Mouse (Mus musculus) limb, embryonic 15.5 days (tissue): ENCODE results near the gene Nfyc. TPM values are rescaled to one million over a fixed set of nuclear protein-coding genes. Genes with fewer than 3 reads are reported as not detected.
A peak's percentile ranks its signal among the peaks of the same experiment; 100 is the strongest.

Source experiments
- ATAC-seq: fragments of 200-750 bp; cut with Nextera tagmentation; 2 replicates; pipeline ENCODE4 v1.8.0; 2017; ENCODE audit warnings: low read depth, moderate TSS enrichment; ENCODE audit not compliant: insufficient number of reproducible peaks, low FRiP score, low TSS enrichment
- H3K27ac ChIP-seq: fragments of 300-500 bp; sonication (generic); 2 replicates; pipeline ENCODE4 v1.5.1; 2015; ENCODE audit warnings: moderate library complexity, mild to moderate bottlenecking, inconsistent platforms
- H3K27me3 ChIP-seq: fragments of 300-500 bp; sonication (generic); 2 replicates; pipeline ENCODE4 v1.6.1; 2015; ENCODE audit warnings: inconsistent platforms
- H3K36me3 ChIP-seq: fragments of 300-500 bp; sonication (generic); 2 replicates; pipeline ENCODE4 v1.6.1; 2015; ENCODE audit warnings: inconsistent platforms
- H3K4me1 ChIP-seq: fragments of 300-500 bp; sonication (generic); 2 replicates; pipeline ENCODE4 v1.6.1; 2015; ENCODE audit warnings: inconsistent platforms
- H3K4me2 ChIP-seq: fragments of 300-500 bp; sonication (generic); 2 replicates; pipeline ENCODE4 v1.6.1; 2015; ENCODE audit warnings: mild to moderate bottlenecking, inconsistent platforms
- H3K4me3 ChIP-seq: fragments of 300-500 bp; sonication (generic); 2 replicates; pipeline ENCODE4 v1.5.1; 2015; ENCODE audit warnings: mild to moderate bottlenecking, inconsistent platforms
- H3K9ac ChIP-seq: fragments of 300-500 bp; sonication (generic); 2 replicates; pipeline ENCODE4 v1.6.1; 2015; ENCODE audit warnings: inconsistent platforms
- H3K9me3 ChIP-seq: fragments of 300-500 bp; sonication (generic); 2 replicates; pipeline ENCODE4 v1.6.1; 2016; ENCODE audit warnings: inconsistent platforms
- WGBS: fragments of 180-500 bp; shearing (Covaris S2); methylation state at CpG from one replicate; pipeline ENCODE4 v1.1.7; 2015; 5-methylcytosine and 5-hydroxymethylcytosine counted together
- polyA plus RNA-seq: library from polyadenylated mRNA; unstranded; fragments of >200 nt; fragmentation: Nextera tagmentation; extraction: Ambion mirVana; gene quantifications from 2 replicates; pipeline ENCODE4 v1.2.1, GENCODE M21; 2015

Nfyc gene
- polyA plus RNA-seq, 1 experiment from 2014 or later = 92.8 TPM

DNA sequence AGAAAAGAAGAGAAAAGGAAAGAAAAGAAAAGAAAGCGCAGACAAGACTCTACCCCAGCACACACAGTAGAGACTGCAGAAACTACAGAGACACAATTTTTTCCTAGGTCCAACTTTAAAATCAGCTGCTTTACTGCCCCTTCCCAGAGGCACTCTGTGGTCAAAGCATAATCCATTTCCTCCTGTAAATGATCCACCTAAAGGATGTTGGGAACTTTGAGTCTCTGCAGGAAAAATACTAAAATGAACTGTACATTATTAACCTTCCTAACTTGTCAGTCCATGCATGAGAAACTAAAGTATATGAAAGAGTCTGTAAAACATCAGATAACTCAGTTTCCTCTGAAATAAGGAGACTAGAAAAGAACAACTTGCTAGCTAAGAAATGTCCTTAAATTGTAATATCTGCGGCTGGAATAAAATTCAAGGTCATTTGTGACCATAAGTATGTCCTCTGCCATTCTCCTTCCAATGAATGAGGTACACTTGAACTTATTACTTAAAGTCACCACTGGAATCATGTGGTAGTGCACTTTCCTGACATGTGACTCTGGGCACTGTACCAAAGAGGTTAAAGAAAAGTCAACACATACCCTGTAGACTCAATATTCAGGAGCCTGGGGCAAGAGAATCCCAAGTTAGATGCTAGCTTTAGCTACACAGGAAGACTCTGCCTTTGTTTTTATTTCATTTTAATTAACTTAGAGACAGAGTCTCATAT is 9.0 kb downstream of the Nfyc start:
- H3K4me1 ChIP-seq = peaks cover 21% of the 10 kb centered on the region
- no peak overlapping the region for H3K4me3 ChIP-seq
- no peak for ATAC-seq
- no peak overlapping the region for H3K9ac ChIP-seq
- no peaks in the 10 kb centered on the region for H3K27me3 ChIP-seq
- H3K27ac ChIP-seq = no peak overlapping the region
- 92% methylated on average over 2 of the region's 2 CpGs for WGBS
- no peaks in the 10 kb centered on the region for H3K36me3 ChIP-seq
- H3K9me3 ChIP-seq = no peaks in the 10 kb centered on the region
- no peak overlapping the region for H3K4me2 ChIP-seq

DNA sequence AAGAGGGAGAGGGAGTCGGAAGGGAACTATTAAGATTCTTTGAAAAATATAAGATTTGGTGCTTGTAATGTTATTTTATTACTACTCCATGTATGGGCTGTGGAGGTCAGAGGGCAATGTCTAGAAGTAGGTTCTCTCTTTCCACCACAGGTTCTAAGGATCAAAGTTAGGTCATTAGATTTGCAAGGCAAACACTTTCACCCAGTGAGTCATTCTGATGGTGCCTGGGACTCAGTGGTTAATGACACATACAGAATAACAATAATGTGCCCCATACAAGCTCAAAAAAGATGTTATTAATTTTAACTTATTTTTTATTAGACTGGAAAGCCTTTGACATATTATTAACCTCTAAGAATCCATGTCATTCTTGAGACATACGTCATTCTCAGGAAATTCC is 11.5 kb downstream of the Nfyc start:
- 82% methylated on average over 2 of the region's 2 CpGs for WGBS

DNA sequence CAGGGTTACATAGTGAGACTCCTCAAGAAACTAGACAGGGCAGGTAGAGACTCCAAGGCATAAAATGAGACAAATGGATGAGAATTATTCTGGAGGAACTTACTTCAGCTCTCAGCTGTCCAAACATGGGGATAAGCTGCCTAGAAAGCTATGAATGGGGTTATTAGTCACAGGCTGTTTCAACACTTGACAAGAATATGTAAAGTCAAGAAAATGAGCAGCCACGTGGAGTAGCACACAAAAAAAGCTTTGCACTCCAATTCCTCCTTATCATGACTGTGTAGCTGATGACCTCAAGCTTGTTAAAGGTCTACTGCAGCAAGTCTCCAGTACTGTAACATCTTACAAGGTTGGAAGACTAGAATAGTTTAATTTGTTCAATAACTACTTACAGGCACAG is 12.1 kb downstream of the Nfyc start:
- no peak for ATAC-seq
- Histone ChIP-seq H3K4me2 (no peak overlapping the region), H3K27ac (no peak overlapping the region), H3K4me1 (peaks cover 30% of the 10 kb centered on the region), H3K9ac (no peak overlapping the region), H3K36me3 (no peaks in the 10 kb centered on the region), H3K4me3 (no peak overlapping the region), H3K27me3 (no peaks in the 10 kb centered on the region), H3K9me3 (no peaks in the 10 kb centered on the region)
- 64% methylated on average over 1 of the region's 1 CpGs for WGBS

More for the DNA sequence above, 11.5 kb downstream of the Nfyc start:
- H3K27me3 ChIP-seq = no peaks in the 10 kb centered on the region
- H3K4me1 ChIP-seq = peaks cover 32% of the 10 kb centered on the region
- no peak for ATAC-seq
- no peak overlapping the region for H3K4me3 ChIP-seq
- no peak overlapping the region for H3K27ac ChIP-seq
- no peak overlapping the region for H3K9ac ChIP-seq
- H3K4me2 ChIP-seq = no peak overlapping the region
- H3K9me3 ChIP-seq = no peaks in the 10 kb centered on the region
- no peaks in the 10 kb centered on the region for H3K36me3 ChIP-seq

GRCm38 (mm10) chr4:120817951-120818350 is 13.4 kb downstream of the Nfyc start:
- ATAC-seq = no peak
- H3K36me3 ChIP-seq = no peaks in the 10 kb centered on the region
- H3K27ac ChIP-seq = no peak overlapping the region
- peaks cover 23% of the 10 kb centered on the region for H3K4me1 ChIP-seq
- no peak overlapping the region for H3K4me3 ChIP-seq
- WGBS = 57% methylated on average over 2 of the region's 2 CpGs
- no peaks in the 10 kb centered on the region for H3K9me3 ChIP-seq
- no peak overlapping the region for H3K9ac ChIP-seq
- H3K27me3 ChIP-seq = no peaks in the 10 kb centered on the region
- H3K4me2 ChIP-seq = no peak overlapping the region

DNA sequence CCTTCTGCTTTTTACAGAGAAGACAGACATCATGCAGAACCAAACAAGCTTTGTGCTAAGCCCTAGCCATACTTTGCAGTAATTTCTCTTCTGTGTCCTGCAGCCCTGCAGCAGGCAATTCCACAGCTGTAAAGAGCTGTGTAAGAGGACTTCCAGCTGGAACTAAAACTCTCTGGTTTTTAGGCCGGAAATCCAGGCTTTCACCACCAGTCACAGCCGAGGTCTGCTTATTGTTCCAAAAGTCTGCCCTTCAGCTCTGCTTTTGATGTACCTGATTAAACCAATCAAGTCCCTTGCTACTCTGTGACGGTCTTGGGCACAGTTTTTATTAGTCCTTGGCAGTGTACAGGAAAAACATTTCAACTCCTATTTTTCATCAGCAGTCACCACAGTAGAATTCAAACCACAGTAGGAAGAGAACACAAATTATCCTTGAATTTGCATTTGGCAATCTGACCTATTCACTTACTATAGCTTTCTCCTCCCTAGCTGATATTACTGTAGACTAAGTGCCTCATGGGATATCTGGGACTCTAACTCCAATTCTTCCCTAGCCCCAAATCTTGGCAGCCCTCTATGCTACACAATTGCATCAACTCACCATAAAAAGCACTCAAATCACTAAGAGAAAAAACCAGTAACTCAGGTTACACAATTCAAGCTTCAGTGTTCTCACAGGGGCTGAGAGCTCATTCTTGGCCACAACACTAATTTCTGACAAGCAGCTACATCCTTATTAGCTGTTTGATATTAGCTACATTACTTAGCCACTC is 14.2 kb downstream of the Nfyc start:
- no peak for ATAC-seq
- peaks cover 22% of the 10 kb centered on the region for H3K4me1 ChIP-seq
- H3K27ac ChIP-seq = peak overlapping the region; percentile 73
- no peak overlapping the region for H3K4me2 ChIP-seq
- no peak overlapping the region for H3K4me3 ChIP-seq
- no peaks in the 10 kb centered on the region for H3K27me3 ChIP-seq
- WGBS = 9% methylated on average over 3 of the region's 3 CpGs
- no peak overlapping the region for H3K9ac ChIP-seq
- H3K36me3 ChIP-seq = no peaks in the 10 kb centered on the region
- H3K9me3 ChIP-seq = no peaks in the 10 kb centered on the region

- Histone ChIP-seq H3K27ac (peak overlapping the region; percentile 85), H3K9me3 (no peaks in the 10 kb centered on the region), H3K4me2 (peak overlapping the region; percentile 57), H3K9ac (peak overlapping the region; percentile 31; the same call in 1 of the 2 replicates), H3K4me3 (peak overlapping the region; percentile 54), H3K4me1 (peaks cover 22% of the 10 kb centered on the region), H3K27me3 (no peaks in the 10 kb centered on the region), H3K36me3 (no peaks in the 10 kb centered on the region)
- ATAC-seq = peak; percentile 96
- 5% methylated on average over 10 of the region's 10 CpGs for WGBS
Measured at GRCm38 (mm10) chr4:120815622-120816334, 15.6 kb downstream of the Nfyc start.

- no peak for ATAC-seq
- H3K4me1 ChIP-seq = peaks cover 22% of the 10 kb centered on the region
- peak overlapping the region; percentile 54 for H3K4me3 ChIP-seq
- no peaks in the 10 kb centered on the region for H3K36me3 ChIP-seq
- no peaks in the 10 kb centered on the region for H3K27me3 ChIP-seq
- no peaks in the 10 kb centered on the region for H3K9me3 ChIP-seq
- H3K9ac ChIP-seq = peak overlapping the region; percentile 31; the same call in 1 of the 2 replicates
- peak overlapping the region; percentile 85 for H3K27ac ChIP-seq
- peak overlapping the region; percentile 57 for H3K4me2 ChIP-seq
- WGBS = 4% methylated on average over 4 of the region's 4 CpGs
Measured at GRCm38 (mm10) chr4:120815163-120815562, 16.2 kb downstream of the Nfyc start.

DNA sequence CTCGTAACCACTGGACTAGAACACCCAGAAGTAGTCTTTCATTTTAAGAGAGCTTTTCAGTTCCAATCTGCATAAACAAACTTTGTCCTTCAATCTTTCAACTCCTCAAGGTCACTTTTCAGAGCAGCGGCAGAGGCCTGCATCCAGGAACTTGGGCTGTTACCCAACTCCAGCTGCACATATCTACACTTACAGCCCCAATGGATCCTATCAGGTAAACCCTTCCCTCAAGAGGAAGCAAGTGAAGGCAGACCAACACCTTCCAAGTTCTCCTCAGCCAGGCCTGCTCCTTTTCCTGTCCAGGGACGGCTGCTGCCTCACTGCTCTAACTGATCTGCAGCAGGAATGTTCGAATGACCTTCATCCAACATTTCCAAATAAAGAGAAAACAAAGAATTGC is 17.2 kb downstream of the Nfyc start:
- Histone ChIP-seq H3K36me3 (no peaks in the 10 kb centered on the region), H3K27me3 (no peaks in the 10 kb centered on the region), H3K27ac (peak overlapping the region; percentile 57; the same call in 1 of the 2 replicates), H3K4me1 (peaks cover 22% of the 10 kb centered on the region), H3K9ac (peak overlapping the region; percentile 12; the same call in 1 of the 2 replicates), H3K9me3 (no peaks in the 10 kb centered on the region), H3K4me3 (peak overlapping the region; percentile 54), H3K4me2 (peak overlapping the region; percentile 57)
- WGBS = 24% methylated on average over 4 of the region's 4 CpGs
- ATAC-seq = no peak

- no peak overlapping the region for H3K9ac ChIP-seq
- peak overlapping the region; percentile 57 for H3K4me2 ChIP-seq
- H3K9me3 ChIP-seq = no peaks in the 10 kb centered on the region
- H3K4me1 ChIP-seq = peaks cover 22% of the 10 kb centered on the region
- H3K36me3 ChIP-seq = no peaks in the 10 kb centered on the region
- H3K27ac ChIP-seq = peak overlapping the region; percentile 57; the same call in 1 of the 2 replicates
- WGBS = 17% methylated on average over 1 of the region's 1 CpGs
- no peaks in the 10 kb centered on the region for H3K27me3 ChIP-seq
- H3K4me3 ChIP-seq = peak overlapping the region; percentile 54
- no peak for ATAC-seq
Measured at GRCm38 (mm10) chr4:120813762-120814161, 17.6 kb downstream of the Nfyc start.

- H3K36me3 ChIP-seq = 0 out of 2 replicates have a peak, but pooled peaks cover 4% of the 10 kb centered on the region
- no peak overlapping the region for H3K4me3 ChIP-seq
- H3K4me1 ChIP-seq = peaks cover 4% of the 10 kb centered on the region; the same call in 1 of the 2 replicates
- H3K4me2 ChIP-seq = no peak overlapping the region
- H3K9ac ChIP-seq = no peak overlapping the region
- no peak overlapping the region for H3K27ac ChIP-seq
- H3K27me3 ChIP-seq = no peaks in the 10 kb centered on the region
- no peaks in the 10 kb centered on the region for H3K9me3 ChIP-seq
- no peak for ATAC-seq
Measured at GRCm38 (mm10) chr4:120805816-120806215, 25.6 kb downstream of the Nfyc start.

DNA sequence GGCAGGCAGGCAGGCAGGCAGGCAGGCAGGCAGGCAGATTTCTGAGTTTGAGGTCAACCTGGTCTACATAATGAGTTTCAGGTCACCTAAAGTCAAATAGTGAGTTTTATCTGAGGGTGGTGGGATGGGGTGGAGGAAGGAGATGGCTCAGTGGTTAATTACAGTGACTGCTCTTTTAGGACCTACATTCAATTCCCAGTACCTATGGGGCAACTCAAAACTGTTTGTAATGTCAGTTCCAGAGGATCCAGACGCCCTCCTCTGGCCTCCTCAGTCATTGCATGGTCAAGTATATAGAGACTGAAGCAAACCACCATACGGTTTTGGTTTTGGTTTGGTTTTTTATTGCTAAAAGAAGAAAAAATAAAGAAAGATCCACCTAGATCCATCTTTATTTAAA is 29.9 kb downstream of the Nfyc start:
- Histone ChIP-seq H3K27me3 (no peaks in the 10 kb centered on the region), H3K4me1 (peaks cover 9% of the 10 kb centered on the region), H3K27ac (no peak overlapping the region), H3K36me3 (0 out of 2 replicates have a peak, but pooled peaks cover 4% of the 10 kb centered on the region), H3K9me3 (no peaks in the 10 kb centered on the region), H3K4me2 (no peak overlapping the region), H3K4me3 (no peak overlapping the region), H3K9ac (no peak overlapping the region)
- WGBS = 23% methylated on average over 2 of the region's 2 CpGs
- no peak for ATAC-seq
